Mouse (Mus musculus): Measurements from ENCODE around the gene Adra1b. TPM values are rescaled to one million over a fixed set of nuclear protein-coding genes. Genes with fewer than 3 reads are reported as not detected.

Gene Adra1b
- not detected for polyA plus RNA-seq (2017; shearing (Covaris generic))

GRCm38 (mm10) chr11:43901051-43901654 lies at the start of gene Adra1b:
Gene Adra1b, minus strand, starts transcription at chr11:43901210.

DNA sequence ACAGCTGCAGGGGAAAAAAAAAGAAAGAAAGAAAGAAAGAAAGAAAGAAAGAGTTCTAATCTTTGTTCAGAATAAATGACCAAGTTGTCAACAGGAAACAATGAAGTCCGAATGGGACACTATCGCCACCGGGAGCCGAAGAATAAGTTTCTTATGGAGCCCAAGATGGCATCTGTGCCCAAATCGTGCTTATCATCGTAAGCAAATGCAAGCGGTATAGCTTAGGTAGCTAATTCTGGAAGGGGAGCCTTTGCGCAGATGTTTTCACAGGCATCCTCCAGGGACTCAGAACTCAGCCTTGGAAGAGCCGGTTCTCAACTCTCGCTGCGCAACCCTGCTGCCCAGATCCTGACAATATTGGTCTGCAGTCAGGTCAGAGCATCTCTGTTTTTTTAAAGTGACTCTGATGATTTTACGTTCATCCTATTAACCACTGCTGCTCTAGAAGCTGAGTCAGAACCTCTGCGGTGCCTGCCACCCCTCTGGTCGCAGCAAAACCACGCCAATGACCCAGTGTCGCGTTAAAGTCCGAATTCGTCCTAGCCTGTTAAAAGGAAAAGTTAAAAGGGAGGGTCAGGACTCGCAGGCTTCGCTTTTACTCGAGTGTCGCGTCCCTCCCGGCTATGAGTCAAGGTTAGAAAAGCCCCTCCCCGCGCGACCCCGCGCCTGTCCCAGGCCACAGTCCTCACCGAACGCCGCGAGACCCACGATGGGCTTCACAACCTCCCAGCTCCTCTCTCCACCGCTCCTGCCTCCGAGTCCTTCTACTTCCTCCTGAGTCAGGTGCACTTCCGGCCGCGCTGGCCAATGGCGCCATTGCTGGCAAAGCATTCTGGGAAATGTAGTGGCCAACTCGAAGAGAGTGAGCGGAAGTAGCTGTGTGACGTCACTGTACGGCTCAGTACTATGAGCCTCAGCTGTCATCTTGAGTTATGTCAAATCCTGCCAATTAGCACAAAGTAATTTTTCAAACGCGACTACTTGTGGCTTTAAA lies 153.5 kb downstream of the Adra1b start, which contains the start of gene Ttc1:
Ttc1 (minus strand) TSS at position 776 of the 994 bp plus-strand sequence.

Other genes starting within 250 kb of the Adra1b start
- gene Pwwp2a, start 219.2 kb downstream of the Adra1b start, polyA plus RNA-seq (2017; shearing (Covaris generic)), result 15.0 TPM
- gene Ttc1, start 153.2 kb downstream of the Adra1b start, polyA plus RNA-seq (2017; shearing (Covaris generic)), result 74.4 TPM